Mouse (Mus musculus) cerebellum, postnatal 4 days (tissue): ENCODE results near the gene Eln.

Experiments used
- DNase-seq, 2 experiments: peaks; one replicate each; pipeline ENCODE4 v3.0.0; 2022; ENCODE audit warnings: low spot score in 2 of 2, mixed read lengths in 1 of 2

Gene Eln

GRCm38 (mm10) chr5:134686541-134686940 lies 60.6 kb downstream of the Eln start:
- no peak for DNase-seq

- no peak for DNase-seq
Observed at GRCm38 (mm10) chr5:134684398-134684797, 62.7 kb downstream of the Eln start.

GRCm38 (mm10) chr5:134683813-134684212 lies 63.3 kb downstream of the Eln start:
- no peak for DNase-seq

GRCm38 (mm10) chr5:134680238-134680637 lies 66.9 kb downstream of the Eln start:
- no peak for DNase-seq

- DNase-seq = no peak
Observed at GRCm38 (mm10) chr5:134678827-134679546, 68.1 kb downstream of the Eln start.

GRCm38 (mm10) chr5:134678031-134678430 lies 69.1 kb downstream of the Eln start:
- no peak for DNase-seq

- no peak for DNase-seq
Observed at GRCm38 (mm10) chr5:134677491-134677890, 69.6 kb downstream of the Eln start.

GRCm38 (mm10) chr5:134675956-134676759 lies 71.0 kb downstream of the Eln start:
- DNase-seq = peak in 1 of 2 experiments; percentile 51

- DNase-seq = no peak
Observed at GRCm38 (mm10) chr5:134674977-134675376, 72.1 kb downstream of the Eln start.

GRCm38 (mm10) chr5:134672611-134673010 lies 74.5 kb downstream of the Eln start:
- no peak for DNase-seq

- no peak for DNase-seq
Observed at GRCm38 (mm10) chr5:134672198-134672516, 75.0 kb downstream of the Eln start.

- no peak for DNase-seq
Observed at GRCm38 (mm10) chr5:134671335-134672197, 75.6 kb downstream of the Eln start.

- no peak for DNase-seq
Observed at GRCm38 (mm10) chr5:134669001-134669708, 78.0 kb downstream of the Eln start.

- DNase-seq = no peak
Observed at GRCm38 (mm10) chr5:134668495-134668894, 78.6 kb downstream of the Eln start.

GRCm38 (mm10) chr5:134656708-134657107 lies 90.4 kb downstream of the Eln start:
- no peak for DNase-seq
